Mouse (Mus musculus) mouse embryonic stem cell (cell line): ENCODE data around the gene Fam240b.

ENCODE experiments used
- in situ Hi-C, 2 experiments: fragments of 300-500 bp; cut with MboI; formaldehyde crosslinking; loops; 1 replicate in 1 of 2; 3 replicates in 1 of 2; pipeline ENCODE4 v1.14.3; 2019 to 2020; ENCODE audit warnings: low sequenced_read_pairs in 2 of 2, low pct_unique_long_range_greater_than_20kb in 1 of 2, mixed read lengths in 1 of 2; ENCODE audit not compliant: unreplicated experiment in 1 of 2

Gene Fam240b

GRCm38 (mm10) chr13:64445254-64445920 lies 52.2 kb downstream of the Fam240b start:
- in situ Hi-C loops: loop anchor here (10.0 to 25.0 kb wide), 2 partner anchors 119 to 258 kb away; no protein-coding TSS in a partner anchor

GRCm38 (mm10) chr13:64443263-64443894 lies 54.2 kb downstream of the Fam240b start:
- in situ Hi-C loops: loop anchor here (5.0 to 25.0 kb wide), 3 partner anchors 116 to 256 kb away; no protein-coding TSS in a partner anchor

GRCm38 (mm10) chr13:64440592-64440991 lies 57.0 kb downstream of the Fam240b start:
- in situ Hi-C loops: loop anchor here (5.0 to 25.0 kb wide), 3 partner anchors 113 to 253 kb away; no protein-coding TSS in a partner anchor

- in situ Hi-C loops: loop anchor here in 1 of 2 experiments (5.0 to 25.0 kb wide), 2 partner anchors 112 to 252 kb away; no protein-coding TSS in a partner anchor
These were observed 58.1 kb downstream of the Fam240b start for GRCm38 (mm10) chr13:64439471-64439870.

GRCm38 (mm10) chr13:64438863-64439452 lies 58.6 kb downstream of the Fam240b start:
- in situ Hi-C loops: loop anchor here in 1 of 2 experiments (5.0 to 25.0 kb wide), 2 partner anchors 112 to 252 kb away; no protein-coding TSS in a partner anchor

- in situ Hi-C loops: loop anchor here in 1 of 2 experiments (5.0 to 25.0 kb wide), 2 partner anchors 110 to 250 kb away; no protein-coding TSS in a partner anchor
These were observed 59.8 kb downstream of the Fam240b start for GRCm38 (mm10) chr13:64437801-64438200.

- in situ Hi-C loops: loop anchor here in 1 of 2 experiments (25.0 kb wide), 1 partner anchor 245 kb away; no protein-coding TSS in a partner anchor
These were observed 65.3 kb downstream of the Fam240b start, which contains the start of gene Cdk20 for GRCm38 (mm10) chr13:64432017-64432995. Gene Cdk20 (plus strand): TSS chr13:64432314.
